Mouse (Mus musculus): ENCODE data around the gene Yars. TPM values are rescaled to one million over a fixed set of nuclear protein-coding genes. Genes with fewer than 3 reads are reported as not detected.

Yars gene
- polyA plus RNA-seq, 1 experiment from 2014 or later: 112 TPM

DNA sequence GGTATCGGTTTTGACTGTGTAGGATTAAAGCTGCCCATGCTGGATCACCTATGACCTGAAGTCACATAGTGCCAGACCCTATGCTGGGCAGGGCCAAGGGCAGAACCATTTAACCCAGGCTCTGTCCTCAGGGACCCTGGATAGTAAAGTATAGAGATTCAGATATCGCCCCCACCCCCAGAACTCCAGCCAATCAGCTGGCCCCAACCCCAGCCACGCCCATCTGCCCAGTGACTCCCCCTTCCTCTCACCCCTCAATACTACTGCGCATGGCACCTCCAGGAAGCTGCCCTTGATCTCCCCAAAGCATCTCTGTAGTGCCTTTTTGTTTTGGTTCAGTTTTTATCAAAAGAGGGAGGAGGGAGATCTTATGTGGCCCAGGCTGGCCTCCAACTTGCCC, 53.2 kb downstream of the Yars start:
- no peak for ATAC-seq
- 32% methylated on average over 4 of the region's 4 CpGs for WGBS

DNA sequence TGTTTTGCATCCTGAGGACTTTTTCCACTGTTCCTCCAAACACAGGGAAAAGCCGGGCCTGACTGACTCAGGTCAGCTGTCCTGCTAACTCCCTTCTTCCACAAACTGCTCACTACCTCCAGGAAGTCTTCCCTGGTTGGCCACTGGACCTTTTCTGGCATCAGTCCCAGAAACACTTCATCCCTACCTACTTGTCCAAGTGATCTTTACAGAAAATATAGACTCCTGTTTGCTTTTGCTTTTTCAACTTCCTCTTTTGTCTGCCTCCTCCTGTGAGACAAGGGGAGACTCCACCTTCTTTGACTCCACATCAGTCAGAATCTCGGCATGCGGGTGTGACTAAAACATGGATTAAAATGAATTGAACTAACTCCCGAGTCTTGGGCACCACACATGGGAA, 55.2 kb downstream of the Yars start:
- peaks cover 21% of the 10 kb centered on the region for H3K27me3 ChIP-seq (replicated peaks; ENCODE audit: control insufficient read depth, insufficient read depth, low read length)
- no peak overlapping the region for H3K4me2 ChIP-seq (ENCODE audit: low read length)
- H3K9me3 ChIP-seq (ENCODE audit: control insufficient read depth, low read length): no peaks in the 10 kb centered on the region
- 58% methylated on average over 4 of the region's 4 CpGs for WGBS
- no peak for ATAC-seq
- peaks cover 15% of the 10 kb centered on the region for H3K4me1 ChIP-seq (ENCODE audit: control insufficient read depth, insufficient read depth, low read depth, low read length)
- H3K9ac ChIP-seq (ENCODE audit: low read depth, low read length): no peak overlapping the region
- H3K36me3 ChIP-seq (ENCODE audit: control insufficient read depth, insufficient read depth, low read length): no peaks in the 10 kb centered on the region
- no peak overlapping the region for H3K4me3 ChIP-seq (ENCODE audit: low read length)
- no peak overlapping the region for H3K27ac ChIP-seq (ENCODE audit: low read depth, low read length)

More for the DNA sequence above, 53.2 kb downstream of the Yars start:
- Histone ChIP-seq H3K27me3 (replicated peaks; ENCODE audit: control insufficient read depth, insufficient read depth, low read length) (peaks cover 12% of the 10 kb centered on the region; the same call in 1 of the 2 replicates), H3K4me2 (ENCODE audit: low read length) (no peak overlapping the region), H3K27ac (ENCODE audit: low read depth, low read length) (no peak overlapping the region; the same call in 1 of the 2 replicates), H3K4me3 (ENCODE audit: low read length) (no peak overlapping the region), H3K9ac (ENCODE audit: low read depth, low read length) (no peak overlapping the region; the same call in 1 of the 2 replicates), H3K36me3 (ENCODE audit: control insufficient read depth, insufficient read depth, low read length) (no peaks in the 10 kb centered on the region), H3K4me1 (ENCODE audit: control insufficient read depth, insufficient read depth, low read depth, low read length) (peaks cover 20% of the 10 kb centered on the region), H3K9me3 (ENCODE audit: control insufficient read depth, low read length) (no peaks in the 10 kb centered on the region)

DNA sequence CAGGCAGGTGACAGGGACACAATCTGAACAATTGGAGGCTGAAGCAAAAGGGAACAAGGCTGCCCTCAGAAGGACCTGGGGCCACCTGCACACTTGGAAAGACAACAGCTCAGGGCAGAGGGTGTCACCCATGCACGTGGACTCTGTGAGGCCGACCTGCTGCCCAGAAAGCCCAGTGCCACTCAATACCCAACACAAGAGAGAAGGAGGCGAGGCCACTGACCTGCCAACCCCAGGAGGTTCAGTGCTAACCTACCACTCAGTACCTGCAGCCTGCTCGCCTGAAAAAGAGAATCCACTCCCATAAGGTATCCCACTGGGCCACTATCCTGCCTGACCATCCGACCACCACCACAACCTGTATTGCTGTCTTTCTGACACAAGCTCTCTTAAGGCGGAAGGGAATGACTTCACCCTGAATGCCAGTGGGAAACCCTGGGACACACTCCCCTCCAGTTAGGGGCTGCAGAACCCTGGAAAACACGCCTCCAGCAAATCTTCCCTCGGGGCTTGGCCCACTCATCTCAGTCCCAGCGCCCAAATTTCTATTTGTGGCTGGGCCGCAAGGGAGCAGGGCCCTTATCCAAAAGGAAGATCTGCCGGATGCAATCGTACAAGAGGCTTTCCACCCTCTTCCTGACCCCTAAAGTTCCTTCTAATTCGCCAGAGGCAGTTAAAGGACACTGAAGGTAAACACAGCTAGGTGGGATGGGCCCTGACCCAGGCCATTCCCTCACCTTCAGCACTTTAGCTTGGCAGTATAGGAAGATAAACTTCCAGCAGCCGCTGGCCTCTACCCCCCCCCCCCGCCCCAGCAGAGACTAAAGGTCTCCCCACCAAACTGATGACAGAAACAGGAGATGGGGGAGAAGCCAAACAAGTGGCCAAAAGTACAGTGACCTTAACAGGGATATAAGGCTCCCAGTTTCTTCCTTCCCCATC, 57.1 kb downstream of the Yars start:
- Histone ChIP-seq H3K9ac (ENCODE audit: low read depth, low read length) (no peak overlapping the region), H3K4me2 (ENCODE audit: low read length) (no peak overlapping the region; the same call in 1 of the 2 replicates), H3K9me3 (ENCODE audit: control insufficient read depth, low read length) (no peaks in the 10 kb centered on the region), H3K36me3 (ENCODE audit: control insufficient read depth, insufficient read depth, low read length) (no peaks in the 10 kb centered on the region), H3K27me3 (replicated peaks; ENCODE audit: control insufficient read depth, insufficient read depth, low read length) (peaks cover 34% of the 10 kb centered on the region), H3K4me3 (ENCODE audit: low read length) (no peak overlapping the region), H3K27ac (ENCODE audit: low read depth, low read length) (no peak overlapping the region), H3K4me1 (ENCODE audit: control insufficient read depth, insufficient read depth, low read depth, low read length) (peaks cover 22% of the 10 kb centered on the region)
- ATAC-seq: no peak
- WGBS: 51% methylated on average over 15 of the region's 15 CpGs

- WGBS: 13% methylated on average over 21 of the region's 24 CpGs
- peak overlapping the region; percentile 99 for H3K4me2 ChIP-seq (ENCODE audit: low read length)
- peak overlapping the region; percentile 61 for H3K4me3 ChIP-seq (ENCODE audit: low read length)
- peaks cover 35% of the 10 kb centered on the region for H3K27me3 ChIP-seq (replicated peaks; ENCODE audit: control insufficient read depth, insufficient read depth, low read length)
- H3K36me3 ChIP-seq (ENCODE audit: control insufficient read depth, insufficient read depth, low read length): no peaks in the 10 kb centered on the region
- H3K27ac ChIP-seq (ENCODE audit: low read depth, low read length): no peak overlapping the region
- no peaks in the 10 kb centered on the region for H3K9me3 ChIP-seq (ENCODE audit: control insufficient read depth, low read length)
- H3K9ac ChIP-seq (ENCODE audit: low read depth, low read length): peak overlapping the region; percentile 79
- no peak for ATAC-seq
- peaks cover 23% of the 10 kb centered on the region for H3K4me1 ChIP-seq (ENCODE audit: control insufficient read depth, insufficient read depth, low read depth, low read length)
Observed at GRCm38 (mm10) chr4:129247381-129248242, 58.1 kb downstream of the Yars start.

GRCm38 (mm10) chr4:129248243-129248767, 58.7 kb downstream of the Yars start:
- Histone ChIP-seq H3K4me2 (ENCODE audit: low read length) (peak overlapping the region; percentile 99), H3K9me3 (ENCODE audit: control insufficient read depth, low read length) (no peaks in the 10 kb centered on the region), H3K9ac (ENCODE audit: low read depth, low read length) (peak overlapping the region; percentile 79), H3K27me3 (replicated peaks; ENCODE audit: control insufficient read depth, insufficient read depth, low read length) (peaks cover 35% of the 10 kb centered on the region), H3K4me1 (ENCODE audit: control insufficient read depth, insufficient read depth, low read depth, low read length) (peaks cover 23% of the 10 kb centered on the region), H3K4me3 (ENCODE audit: low read length) (peak overlapping the region; percentile 61), H3K27ac (ENCODE audit: low read depth, low read length) (no peak overlapping the region), H3K36me3 (ENCODE audit: control insufficient read depth, insufficient read depth, low read length) (no peaks in the 10 kb centered on the region)
- ATAC-seq: no peak
- WGBS: under 1% methylated on average over 33 of the region's 74 CpGs

- peaks cover 23% of the 10 kb centered on the region for H3K4me1 ChIP-seq (ENCODE audit: control insufficient read depth, insufficient read depth, low read depth, low read length)
- no peaks in the 10 kb centered on the region for H3K36me3 ChIP-seq (ENCODE audit: control insufficient read depth, insufficient read depth, low read length)
- no peak for ATAC-seq
- no peak overlapping the region for H3K27ac ChIP-seq (ENCODE audit: low read depth, low read length)
- H3K27me3 ChIP-seq (replicated peaks; ENCODE audit: control insufficient read depth, insufficient read depth, low read length): peaks cover 35% of the 10 kb centered on the region
- H3K4me2 ChIP-seq (ENCODE audit: low read length): no peak overlapping the region
- no peaks in the 10 kb centered on the region for H3K9me3 ChIP-seq (ENCODE audit: control insufficient read depth, low read length)
- WGBS: 34% methylated on average over 7 of the region's 7 CpGs
- no peak overlapping the region for H3K9ac ChIP-seq (ENCODE audit: low read depth, low read length)
- H3K4me3 ChIP-seq (ENCODE audit: low read length): no peak overlapping the region
Observed at GRCm38 (mm10) chr4:129249288-129249687, 59.7 kb downstream of the Yars start.

DNA sequence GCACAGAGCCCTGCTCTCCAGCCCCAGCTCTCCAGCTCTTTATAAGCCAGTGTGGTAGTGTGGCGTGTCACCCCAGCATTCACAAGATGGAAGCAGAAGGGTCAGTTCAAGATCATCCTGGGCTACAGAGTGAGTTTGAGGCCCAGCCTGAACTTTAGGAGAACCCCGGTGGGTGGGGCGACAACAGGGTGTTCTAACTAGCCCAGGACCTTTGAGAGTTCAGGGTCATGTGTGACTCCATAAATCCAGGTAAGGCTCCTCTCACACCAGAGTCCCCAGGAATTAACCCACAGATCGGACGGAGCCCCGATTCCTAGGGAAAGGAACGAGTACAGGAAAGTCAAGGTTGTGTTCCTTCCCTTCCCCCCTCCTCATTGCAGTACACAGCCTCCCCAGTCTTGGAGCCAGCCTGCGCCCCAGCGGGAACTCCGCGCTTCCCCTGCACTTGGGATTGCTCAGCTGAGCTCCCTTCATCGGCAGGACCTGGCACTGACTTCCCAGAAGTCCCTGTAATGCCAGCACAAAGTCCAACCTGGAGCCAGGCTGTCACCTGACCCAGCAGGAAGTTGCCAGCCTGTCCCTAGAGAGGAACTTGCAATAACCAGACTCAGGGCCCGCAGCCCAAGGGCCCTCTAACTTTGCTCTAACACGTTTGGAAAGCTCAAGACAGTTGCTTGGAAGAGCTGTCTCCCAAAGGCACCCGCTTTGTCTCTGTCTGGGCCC, 61.4 kb downstream of the Yars start:
- ATAC-seq: 0 out of 2 replicates have a peak, but pooled peaks have one; percentile 27
- Histone ChIP-seq H3K36me3 (ENCODE audit: control insufficient read depth, insufficient read depth, low read length) (no peaks in the 10 kb centered on the region), H3K9ac (ENCODE audit: low read depth, low read length) (no peak overlapping the region), H3K4me2 (ENCODE audit: low read length) (peak overlapping the region; percentile 25; the same call in 1 of the 2 replicates), H3K4me3 (ENCODE audit: low read length) (no peak overlapping the region), H3K9me3 (ENCODE audit: control insufficient read depth, low read length) (no peaks in the 10 kb centered on the region), H3K4me1 (ENCODE audit: control insufficient read depth, insufficient read depth, low read depth, low read length) (peaks cover 23% of the 10 kb centered on the region), H3K27ac (ENCODE audit: low read depth, low read length) (peak overlapping the region; percentile 12; the same call in 1 of the 2 replicates), H3K27me3 (replicated peaks; ENCODE audit: control insufficient read depth, insufficient read depth, low read length) (peaks cover 35% of the 10 kb centered on the region)
- 21% methylated on average over 15 of the region's 15 CpGs for WGBS

DNA sequence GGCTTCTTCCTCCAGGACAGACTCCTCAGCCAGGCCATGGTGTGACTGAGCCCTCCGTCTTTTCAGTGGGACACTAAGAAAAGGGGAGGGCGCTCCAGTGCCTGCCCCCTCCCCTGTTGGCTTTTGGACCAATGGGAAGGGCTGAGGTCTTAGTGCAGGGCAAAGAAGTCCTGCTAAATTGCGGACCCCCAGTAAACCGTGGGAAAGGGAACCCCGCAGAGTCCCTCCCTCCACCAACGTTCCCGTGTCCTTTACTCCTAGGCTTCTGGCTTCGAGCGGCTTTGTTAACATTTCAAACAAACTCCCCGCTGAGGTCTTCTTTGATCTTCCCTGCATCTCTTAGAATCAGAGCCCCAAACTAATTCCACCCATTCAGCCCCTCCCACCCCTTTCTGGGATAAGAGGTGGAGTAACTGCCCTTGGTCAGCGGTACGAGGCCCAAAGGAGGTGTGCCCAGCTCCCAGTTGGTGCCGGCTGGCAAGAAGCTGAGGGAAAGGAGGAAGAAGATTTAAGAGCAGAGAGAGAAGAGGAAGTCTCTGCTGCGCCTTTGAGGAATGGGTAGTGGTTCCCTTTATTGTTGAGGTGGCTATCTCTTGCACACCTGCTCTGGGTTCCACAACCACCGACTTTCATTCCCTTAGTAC, 62.0 kb downstream of the Yars start:
- Histone ChIP-seq H3K4me2 (ENCODE audit: low read length) (peak overlapping the region; percentile 25), H3K27ac (ENCODE audit: low read depth, low read length) (no peak overlapping the region; the same call in 1 of the 2 replicates), H3K4me1 (ENCODE audit: control insufficient read depth, insufficient read depth, low read depth, low read length) (peaks cover 26% of the 10 kb centered on the region), H3K9ac (ENCODE audit: low read depth, low read length) (no peak overlapping the region), H3K4me3 (ENCODE audit: low read length) (no peak overlapping the region), H3K36me3 (ENCODE audit: control insufficient read depth, insufficient read depth, low read length) (no peaks in the 10 kb centered on the region), H3K27me3 (replicated peaks; ENCODE audit: control insufficient read depth, insufficient read depth, low read length) (peaks cover 35% of the 10 kb centered on the region), H3K9me3 (ENCODE audit: control insufficient read depth, low read length) (no peaks in the 10 kb centered on the region)
- WGBS: 8% methylated on average over 15 of the region's 15 CpGs
- peak; percentile 45; the same call in 1 of the 2 replicates for ATAC-seq

Data from hindbrain, embryonic 16.5 days (tissue).